Mouse (Mus musculus) mesoderm, embryonic 11.5 days (tissue): Measurements from ENCODE around the gene Frmpd4.
A peak's percentile ranks its signal among the peaks of the same experiment; 100 is the strongest.

Source experiments
- DNase-seq: peaks from one replicate; pipeline ENCODE4 v3.0.0-alpha.2; 2012; ENCODE audit warnings: low read depth, low spot score

The Frmpd4 gene

GRCm38 (mm10) chrX:167597639-167598217 lies 979.3 kb downstream of the Frmpd4 start:
- no peak for DNase-seq

GRCm38 (mm10) chrX:167552827-167553226 lies 1024.2 kb downstream of the Frmpd4 start:
- no peak for DNase-seq

- no peak for DNase-seq
Measured at GRCm38 (mm10) chrX:167523151-167523550, 1053.9 kb downstream of the Frmpd4 start.

- DNase-seq: no peak
Measured at GRCm38 (mm10) chrX:167522528-167522927, 1054.5 kb downstream of the Frmpd4 start.

- DNase-seq: no peak
Measured at GRCm38 (mm10) chrX:167518440-167518839, 1058.6 kb downstream of the Frmpd4 start.

- DNase-seq: peak; percentile 68
Measured at GRCm38 (mm10) chrX:167497780-167498179, 1079.3 kb downstream of the Frmpd4 start.

GRCm38 (mm10) chrX:167492265-167492664 lies 1084.8 kb downstream of the Frmpd4 start:
- no peak for DNase-seq

- DNase-seq: no peak
Measured at GRCm38 (mm10) chrX:167491589-167492207, 1085.3 kb downstream of the Frmpd4 start.

GRCm38 (mm10) chrX:167483409-167484177 lies 1093.4 kb downstream of the Frmpd4 start:
- DNase-seq: peak; percentile 6

- DNase-seq: no peak
Measured at GRCm38 (mm10) chrX:167477636-167478035, 1099.4 kb downstream of the Frmpd4 start.

- no peak for DNase-seq
Measured at GRCm38 (mm10) chrX:167434883-167435282, 1142.1 kb downstream of the Frmpd4 start.

GRCm38 (mm10) chrX:167433950-167434349 lies 1143.1 kb downstream of the Frmpd4 start:
- DNase-seq: no peak
